Mouse (Mus musculus) cerebellum, adult 2 months (tissue): ENCODE measurements around the gene Gadd45g. TPM values are rescaled to one million over a fixed set of nuclear protein-coding genes. Genes with fewer than 3 reads are reported as not detected.
"Not testable (repeated sequence)": the region's sequence is repeated elsewhere in the genome, so short reads cannot be mapped to it uniquely, and the experiment has no call there.

Source experiments
- DNase-seq, 2 experiments: peaks; one replicate each; pipeline ENCODE4 v3.0.0; 2021
- H3K27ac ChIP-seq: fragments of 200-500 bp; 2 replicates; pipeline ENCODE4 v1.5.1; 2012; ENCODE audit warnings: low read length, control low read depth, inconsistent platforms; ENCODE audit not compliant: insufficient read depth
- H3K27me3 ChIP-seq: fragments of 200-500 bp; 2 replicates; pipeline ENCODE4 v1.6.1; 2012; ENCODE audit warnings: inconsistent platforms, mild to moderate bottlenecking, low read length, moderate library complexity; ENCODE audit not compliant: control insufficient read depth, insufficient read depth
- H3K4me1 ChIP-seq: fragments of 200-500 bp; 2 replicates; pipeline ENCODE4 v1.6.1; 2011; ENCODE audit warnings: low read length; ENCODE audit not compliant: control insufficient read depth, insufficient read depth
- H3K4me3 ChIP-seq: fragments of 200-500 bp; replicated peaks from 2 replicates; pipeline ENCODE3; 2011; ENCODE audit warnings: mild to moderate bottlenecking, low read depth, low read length, control low read depth; ENCODE audit not compliant: insufficient read depth
- CTCF ChIP-seq: fragments of 200-500 bp; IDR thresholded peaks from 2 replicates; pipeline ENCODE4 v1.5.1; 2011; ENCODE audit warnings: low read depth, mild to moderate bottlenecking, control low read depth, low read length, moderate library complexity, borderline replicate concordance; ENCODE audit not compliant: insufficient read depth
- POLR2A ChIP-seq: fragments of 200-500 bp; IDR thresholded peaks from 2 replicates; pipeline ENCODE4 v1.6.1; 2011; ENCODE audit warnings: low read length, control low read depth, borderline replicate concordance; ENCODE audit not compliant: insufficient read depth
- WGBS: fragments of 180-500 bp; shearing (Covaris S2); methylation state at CpG from one replicate; pipeline ENCODE4 v1.1.7; 2018; 5-methylcytosine and 5-hydroxymethylcytosine counted together
- polyA plus RNA-seq: library from polyadenylated mRNA; depleted of rRNA; stranded (reverse); fragments of >200 nt; gene quantifications from 2 replicates; pipeline ENCODE4 v1.2.3, GENCODE M21; 2012

Gadd45g gene
- polyA plus RNA-seq, 1 experiment: 50.3 TPM

- Histone ChIP-seq H3K4me3 (no peak overlapping the region), H3K4me1 (no peaks in the 10 kb centered on the region; the same call in 1 of the 2 replicates), H3K27ac (no peak overlapping the region), H3K27me3 (no peaks in the 10 kb centered on the region)
- DNase-seq: no peak
- 67% methylated on average over 3 of the region's 3 CpGs for WGBS
- TF ChIP-seq POLR2A (no peak), CTCF (no peak)
Observed at GRCm38 (mm10) chr13:51821988-51822387, 24.5 kb upstream of the Gadd45g start.

- TF ChIP-seq CTCF: no peak
- Histone ChIP-seq H3K4me1 (no peaks in the 10 kb centered on the region), H3K4me3 (no peak overlapping the region), H3K27me3 (no peaks in the 10 kb centered on the region), H3K27ac (no peak overlapping the region)
- WGBS: 63% methylated on average over 8 of the region's 8 CpGs
- DNase-seq: no peak
Observed at GRCm38 (mm10) chr13:51823822-51824495, 22.5 kb upstream of the Gadd45g start.

GRCm38 (mm10) chr13:51830744-51831450, 15.6 kb upstream of the Gadd45g start:
- TF ChIP-seq POLR2A: no peak
- TF ChIP-seq CTCF: peak; percentile 60; the same call in 1 of the 2 replicates
- 7% methylated on average over 10 of the region's 10 CpGs for WGBS
- H3K4me1 ChIP-seq: peaks cover 30% of the 10 kb centered on the region
- peak; percentile 65 for DNase-seq
- peak overlapping the region; percentile 62; the same call in 1 of the 2 replicates for H3K27ac ChIP-seq
- no peaks in the 10 kb centered on the region for H3K27me3 ChIP-seq
- H3K4me3 ChIP-seq: no peak overlapping the region

GRCm38 (mm10) chr13:51832491-51832890, 14.0 kb upstream of the Gadd45g start:
- Histone ChIP-seq H3K4me1 (peaks cover 30% of the 10 kb centered on the region), H3K27me3 (no peaks in the 10 kb centered on the region), H3K4me3 (no peak overlapping the region), H3K27ac (no peak overlapping the region)
- TF ChIP-seq POLR2A (no peak), CTCF (peak; percentile 11; the same call in 1 of the 2 replicates)
- no peak for DNase-seq
- WGBS: 92% methylated on average over 6 of the region's 6 CpGs

GRCm38 (mm10) chr13:51833611-51834010, 12.9 kb upstream of the Gadd45g start:
- no peak for TF ChIP-seq CTCF
- TF ChIP-seq POLR2A: no peak
- peaks cover 30% of the 10 kb centered on the region for H3K4me1 ChIP-seq
- H3K27me3 ChIP-seq: no peaks in the 10 kb centered on the region
- WGBS: 12% methylated on average over 2 of the region's 2 CpGs
- H3K27ac ChIP-seq: no peak overlapping the region
- no peak overlapping the region for H3K4me3 ChIP-seq
- DNase-seq: peak; percentile 92 to 93

GRCm38 (mm10) chr13:51834024-51834423, 12.5 kb upstream of the Gadd45g start:
- peak in 1 of 2 experiments; percentile 53 for DNase-seq
- 57% methylated on average over 8 of the region's 8 CpGs for WGBS
- peaks cover 30% of the 10 kb centered on the region for H3K4me1 ChIP-seq
- H3K4me3 ChIP-seq, H3K27ac ChIP-seq, H3K27me3 ChIP-seq: not testable (repeated sequence)
- peak; percentile 38; the same call in 1 of the 2 replicates for TF ChIP-seq CTCF

GRCm38 (mm10) chr13:51834520-51834919, 12.0 kb upstream of the Gadd45g start:
- TF ChIP-seq POLR2A (no peak), CTCF (no peak)
- no peak for DNase-seq
- Histone ChIP-seq H3K4me1 (peaks cover 30% of the 10 kb centered on the region), H3K27ac (no peak overlapping the region), H3K27me3 (no peaks in the 10 kb centered on the region), H3K4me3 (no peak overlapping the region)
- WGBS: 87% methylated on average over 2 of the region's 2 CpGs

GRCm38 (mm10) chr13:51835208-51835607, 11.3 kb upstream of the Gadd45g start:
- not testable (repeated sequence) for H3K27me3 ChIP-seq, H3K4me3 ChIP-seq, DNase-seq, H3K27ac ChIP-seq
- 92% methylated on average over 4 of the region's 4 CpGs for WGBS
- peaks cover 30% of the 10 kb centered on the region for H3K4me1 ChIP-seq
